Comparison of ENCODE assay signal across 11 mouse cellular contexts in genomic region chr2:164422675-164423393, GRCm38 (mm10). TPM values are rescaled to one million over a fixed set of nuclear protein-coding genes. Genes with fewer than 3 reads are reported as not detected.
A peak's percentile ranks its signal among the peaks of the same experiment; 100 is the strongest.
DNase-seq lines count a peak whose midpoint lies in the region; ATAC-seq and TF ChIP-seq lines count a peak whose summit lies in the region.
"Had no signal": no experiment of that assay in that cellular context is flagged by ENCODE, and none has a peak within 500 bp of the region (broad histone marks: within the 10 kb centered on the region; RNA-seq: fewer than 3 reads in every experiment).

No protein-coding gene starts in this region.

- in situ Hi-C loops in CH12.LX (cut with MboI; ENCODE audit: low pct_ligation_motif_present, low pct_unique_long_range_greater_than_20kb, low sequenced_read_pairs): loop anchor here (5.0 to 25.0 kb wide), 2 partner anchors 34 to 314 kb away; partner anchors contain the start of genes Dnttip1, Sys1 and Wfdc3

- H3K79me2 ChIP-seq in CH12.LX (replicated peaks; ENCODE audit: control insufficient read depth, extremely low read depth, insufficient read depth, poor library complexity, severe bottlenecking): no peaks in the 10 kb centered on the region

- ATAC-seq in erythroid progenitor cell, adult 5-6 weeks (replicated peaks; ENCODE audit: low FRiP score, poor library complexity, severe bottlenecking): 0 out of 2 replicates have a peak, but pooled peaks have one; percentile 19
- ATAC-seq: forebrain, embryonic 15.5 days; midbrain, embryonic 15.5 days had no signal

- no peak; the same call in 1 of the 2 replicates for TF ChIP-seq RAD21 in CH12.LX (IDR thresholded peaks at IDR 0.05; ENCODE audit: low read depth, low read length)

- peaks cover 29 to 41% of the 10 kb centered on the region in 2 experiments for H3K36me3 ChIP-seq in CH12.LX (replicated peaks in 1 of 2; ENCODE audit: control insufficient read depth in 1 of 2, insufficient read depth in 1 of 2, low read length in 1 of 2)
- H3K36me3 ChIP-seq: forebrain, embryonic 15.5 days; midbrain, embryonic 15.5 days; neural tube, embryonic 13.5 days had no signal

- peak overlapping the region; percentile 34; the same call in 1 of the 2 replicates for H3K4me2 ChIP-seq in CH12.LX (ENCODE audit: insufficient read depth, low read depth, poor library complexity, severe bottlenecking)
- H3K4me2 ChIP-seq: embryonic facial prominence, embryonic 12.5 days; forebrain, embryonic 15.5 days; midbrain, embryonic 15.5 days; neural tube, embryonic 13.5 days had no signal

- TF ChIP-seq EP300 in CH12.LX (IDR thresholded peaks at IDR 0.05; ENCODE audit: low read length): peak; percentile 82

- no peak for DNase-seq in layer of hippocampus, adult 2 months (ENCODE audit: low spot score in 2 of 2)
- no peak for DNase-seq in layer of hippocampus, adult 9-11 months
- DNase-seq in CH12.LX (ENCODE audit: extremely low read depth): peak; percentile 91
- DNase-seq in spleen, postnatal 36 days (ENCODE audit: low spot score in 2 of 2): peak; percentile 84 to 85
- DNase-seq in frontal cortex, postnatal 36 days (ENCODE audit: low spot score in 2 of 2): no peak
- no peak for DNase-seq in left cerebral cortex, postnatal 25 days (ENCODE audit: low spot score in 2 of 2)

- peaks cover 19 to 49% of the 10 kb centered on the region in 2 experiments for H3K4me1 ChIP-seq in CH12.LX (ENCODE audit: control insufficient read depth in 1 of 2, insufficient read depth in 2 of 2)
- H3K4me1 ChIP-seq: forebrain, embryonic 15.5 days; midbrain, embryonic 15.5 days; neural tube, embryonic 13.5 days had no signal

- dilution Hi-C loops in CH12.LX (cut with MboI; ENCODE audit: extremely low pct_ligation_motif_present, extremely low pct_unique_long_range_greater_than_20kb, low sequenced_read_pairs): no loop called here

- TF ChIP-seq CTCF in layer of hippocampus, adult 2 months (conservative IDR thresholded peaks at IDR 0.05): no peak
- no peak for TF ChIP-seq CTCF in CH12.LX (conservative IDR thresholded peaks at IDR 0.05 in 1 of 2, IDR thresholded peaks at IDR 0.05 in 1 of 2; ENCODE audit: low read depth in 2 of 2, low read length in 2 of 2)

- no peak overlapping the region for H3K9ac ChIP-seq in CH12.LX (ENCODE audit: insufficient read depth, low read depth)
- H3K9ac ChIP-seq: embryonic facial prominence, embryonic 12.5 days; forebrain, embryonic 15.5 days; midbrain, embryonic 15.5 days; neural tube, embryonic 13.5 days had no signal

- intact Hi-C loops in left cerebral cortex, postnatal 25 days (cut with DNase I): no loop called here

- H3K27ac ChIP-seq in layer of hippocampus, adult 2 months: peak overlapping the region; percentile 19; the same call in 1 of the 2 replicates
- peak overlapping the region; percentile 89 for H3K27ac ChIP-seq in CH12.LX (ENCODE audit: insufficient read depth, low read depth)
- H3K27ac ChIP-seq: embryonic facial prominence, embryonic 12.5 days; forebrain, embryonic 15.5 days; midbrain, embryonic 15.5 days; neural tube, embryonic 13.5 days had no signal

- peaks cover 5% of the 10 kb centered on the region for H3K9me3 ChIP-seq in CH12.LX (replicated peaks; ENCODE audit: low read length)
- H3K9me3 ChIP-seq: embryonic facial prominence, embryonic 12.5 days; forebrain, embryonic 15.5 days; midbrain, embryonic 15.5 days; neural tube, embryonic 13.5 days had no signal

- H3K27me3 ChIP-seq in CH12.LX (replicated peaks): no peaks in the 10 kb centered on the region
- H3K27me3 ChIP-seq: embryonic facial prominence, embryonic 12.5 days; forebrain, embryonic 15.5 days; midbrain, embryonic 15.5 days; neural tube, embryonic 13.5 days had no signal

- H3K4me3 ChIP-seq in layer of hippocampus, adult 2 months: no peak overlapping the region
- no peak overlapping the region for H3K4me3 ChIP-seq in CH12.LX (replicated peaks in 1 of 3; ENCODE audit: low read depth in 2 of 3, low read length in 2 of 3, poor library complexity in 1 of 3)
- H3K4me3 ChIP-seq: embryonic facial prominence, embryonic 12.5 days; forebrain, embryonic 15.5 days; midbrain, embryonic 15.5 days; neural tube, embryonic 13.5 days had no signal

- 0 out of 2 replicates have a peak, but pooled peaks have one; percentile 24 for TF ChIP-seq POLR2A in CH12.LX (IDR thresholded peaks at IDR 0.05; ENCODE audit: low read depth, low read length)

TF ChIP-seq in CH12.LX, 34 proteins besides CTCF, POLR2A, EP300 and RAD21 (continues in another document):
- TF ChIP-seq PAX5 (IDR thresholded peaks at IDR 0.05; ENCODE audit: low read length) (no peak), TBP (conservative IDR thresholded peaks at IDR 0.05; ENCODE audit: low read depth, low read length) (0 out of 2 replicates have a peak, but pooled peaks have one; percentile 34), MEF2A (IDR thresholded peaks at IDR 0.05; ENCODE audit: borderline replicate concordance, low read depth, low read length) (peak; percentile 36; the same call in 1 of the 2 replicates), MAX (IDR thresholded peaks at IDR 0.05; ENCODE audit: low read length) (no peak; the same call in 1 of the 2 replicates), SIN3A (IDR thresholded peaks at IDR 0.05; ENCODE audit: low read length) (no peak; the same call in 1 of the 2 replicates), MAZ (IDR thresholded peaks at IDR 0.05; ENCODE audit: low read depth, low read length) (peak; percentile 73; the same call in 1 of the 2 replicates), TCF12 (IDR thresholded peaks at IDR 0.05; ENCODE audit: low read depth, low read length) (peak; percentile 86), MXI1 (IDR thresholded peaks at IDR 0.05; ENCODE audit: low read depth, low read length) (peak; percentile 41; the same call in 1 of the 2 replicates), MYC (IDR thresholded peaks at IDR 0.05; ENCODE audit: low read depth, low read length) (peak; percentile 60; the same call in 1 of the 2 replicates), BHLHE40 (IDR thresholded peaks at IDR 0.05; ENCODE audit: low read depth, low read length) (peak; percentile 86), JUND (conservative IDR thresholded peaks at IDR 0.05; ENCODE audit: low read depth, low read length) (no peak), NELFE (IDR thresholded peaks at IDR 0.05; ENCODE audit: low read depth, low read length) (no peak), USF2 (conservative IDR thresholded peaks at IDR 0.05; ENCODE audit: low read depth, low read length) (no peak; the same call in 1 of the 2 replicates), HCFC1 (IDR thresholded peaks at IDR 0.05; ENCODE audit: low read depth, low read length) (0 out of 2 replicates have a peak, but pooled peaks have one; percentile 16), GABPA (IDR thresholded peaks at IDR 0.05; ENCODE audit: insufficient replicate concordance, low read depth, low read length) (no peak), ETS1 (conservative IDR thresholded peaks at IDR 0.05; ENCODE audit: low read depth, low read length) (peak; percentile 80), ZNF384 (IDR thresholded peaks at IDR 0.05; ENCODE audit: low read depth, low read length) (no peak), POLR2AphosphoS2 (IDR thresholded peaks at IDR 0.05; ENCODE audit: low read depth, low read length) (no peak), ELF1 (IDR thresholded peaks at IDR 0.05; ENCODE audit: low read depth, low read length) (peak; percentile 61; the same call in 1 of the 2 replicates), KAT2A (IDR thresholded peaks at IDR 0.05; ENCODE audit: insufficient replicate concordance, low read length) (0 out of 2 replicates have a peak, but pooled peaks have one; percentile 70)

RNA-seq across cellular contexts. Expression of gene Matn4, which starts 17.9 kb away (rescaled TPM):
- 10 to 100 TPM; 10.3 to 11.2 TPM for total RNA-seq in layer of hippocampus, adult 2 months (2021)
- not detected in 2 replicates for total RNA-seq in CH12.LX (2012; rRNA removed)
- not detected in 2 replicates for total RNA-seq in CH12.LX (2014; rRNA removed)
- not detected in 2 replicates for polyA plus RNA-seq in CH12.LX (2012; ENCODE audit: insufficient read length, low read depth)
- not detected in 2 replicates for total RNA-seq in erythroid progenitor cell, adult 5-6 weeks (2015; ENCODE audit: low replicate concordance)
- not detected in 2 replicates for total RNA-seq in erythroid progenitor cell, adult 5-6 weeks (2017; ENCODE audit: low replicate concordance)
- total RNA-seq in left cerebral cortex, postnatal 25 days (2021): 10 to 100 TPM; 11.5 to 13.8 TPM

RNA-seq across cellular contexts. Expression of gene Rbpjl, which starts 19.9 kb away (rescaled TPM):
- total RNA-seq in layer of hippocampus, adult 2 months (2021): under 1 TPM; 0.07 to 0.46 TPM
- total RNA-seq in CH12.LX (2012; rRNA removed) (0.08 TPM in 1 of 2 replicates, not detected in the other), CH12.LX (2014; rRNA removed) (not detected in 2 replicates)
- not detected in 2 replicates for polyA plus RNA-seq in CH12.LX (2012; ENCODE audit: insufficient read length, low read depth)
- not detected in 2 replicates for total RNA-seq in erythroid progenitor cell, adult 5-6 weeks (2015; ENCODE audit: low replicate concordance)
- not detected in 2 replicates for total RNA-seq in erythroid progenitor cell, adult 5-6 weeks (2017; ENCODE audit: low replicate concordance)
- total RNA-seq in left cerebral cortex, postnatal 25 days (2021): under 1 TPM; 0.41 to 0.43 TPM
- polyA plus RNA-seq: midbrain, embryonic 15.5 days had no signal

RNA-seq across cellular contexts. Expression of gene Sdc4, which starts 20.9 kb away (rescaled TPM):
- 100 to 1,000 TPM; 122 to 137 TPM for total RNA-seq in layer of hippocampus, adult 2 months (2021)
- total RNA-seq in CH12.LX (2012; rRNA removed) (63.9 and 69.9 TPM in 2 replicates), CH12.LX (2014; rRNA removed) (53.4 and 59.8 TPM in 2 replicates)
- 36.4 and 46.6 TPM in 2 replicates for polyA plus RNA-seq in CH12.LX (2012; ENCODE audit: insufficient read length, low read depth)
- total RNA-seq in erythroid progenitor cell, adult 5-6 weeks (2015; ENCODE audit: low replicate concordance): 2.5 and 7.2 TPM in 2 replicates
- total RNA-seq in erythroid progenitor cell, adult 5-6 weeks (2017; ENCODE audit: low replicate concordance): 5.7 and 7.2 TPM in 2 replicates
- 10 to 100 TPM; 86.7 to 90.7 TPM for total RNA-seq in left cerebral cortex, postnatal 25 days (2021)

RNA-seq across cellular contexts. Expression of gene Sys1, which starts 33.9 kb away (rescaled TPM):
- 10 to 100 TPM; 40.8 to 41.0 TPM for total RNA-seq in layer of hippocampus, adult 2 months (2021)
- total RNA-seq in CH12.LX (2012; rRNA removed): 58.5 and 59.7 TPM in 2 replicates
- 41.8 and 46.6 TPM in 2 replicates for total RNA-seq in CH12.LX (2014; rRNA removed)
- polyA plus RNA-seq in CH12.LX (2012; ENCODE audit: insufficient read length, low read depth): 46.5 and 57.4 TPM in 2 replicates
- 8.8 and 10.8 TPM in 2 replicates for total RNA-seq in erythroid progenitor cell, adult 5-6 weeks (2015; ENCODE audit: low replicate concordance)
- 3.1 and 5.3 TPM in 2 replicates for total RNA-seq in erythroid progenitor cell, adult 5-6 weeks (2017; ENCODE audit: low replicate concordance)
- total RNA-seq in left cerebral cortex, postnatal 25 days (2021): 10 to 100 TPM; 38.0 to 39.7 TPM

RNA-seq across cellular contexts. Expression of gene Slpi, which starts 33.9 kb away (rescaled TPM):
- 1 to 10 TPM in 1 of 2 experiments, not detected in 1; 1.8 TPM for total RNA-seq in layer of hippocampus, adult 2 months (2021)
- total RNA-seq in CH12.LX (2012; rRNA removed): 1.2 and 2.7 TPM in 2 replicates
- total RNA-seq in CH12.LX (2014; rRNA removed): 0.38 and 0.53 TPM in 2 replicates
- 0.71 and 1.0 TPM in 2 replicates for polyA plus RNA-seq in CH12.LX (2012; ENCODE audit: insufficient read length, low read depth)
- total RNA-seq in erythroid progenitor cell, adult 5-6 weeks (2015; ENCODE audit: low replicate concordance): 36.9 and 68.8 TPM in 2 replicates
- total RNA-seq in erythroid progenitor cell, adult 5-6 weeks (2017; ENCODE audit: low replicate concordance): 6.3 and 11.0 TPM in 2 replicates
- total RNA-seq in left cerebral cortex, postnatal 25 days (2021): not detected
- polyA plus RNA-seq: forebrain, embryonic 15.5 days; midbrain, embryonic 15.5 days had no signal

Comparison
In these comparisons a context has a peak if more than half of its experiments do, and no peak if none do; other contexts are left out.
1. DNase-seq: peak in CH12.LX (single experiment) and spleen, postnatal 36 days (2 of 2); none in layer of hippocampus, adult 2 months (0 of 2), layer of hippocampus, adult 9-11 months (single experiment), frontal cortex, postnatal 36 days (0 of 2) and left cerebral cortex, postnatal 25 days (0 of 2).
2. RNA of gene Matn4, which starts 17.9 kb away (total RNA-seq): 11.5 to 13.8 TPM in left cerebral cortex, postnatal 25 days and 10.3 to 11.2 TPM in layer of hippocampus, adult 2 months; not detected in CH12.LX and not detected in erythroid progenitor cell, adult 5-6 weeks; every median in the first group is over 10 times any median in the second.
3. RNA of gene Sdc4, which starts 20.9 kb away (total RNA-seq): 122 to 137 TPM in layer of hippocampus, adult 2 months, 86.7 to 90.7 TPM in left cerebral cortex, postnatal 25 days and 53.4 to 69.9 TPM in CH12.LX; 2.5 to 7.2 TPM in erythroid progenitor cell, adult 5-6 weeks; every median in the first group is over 4 times any median in the second.